Mouse (Mus musculus) hindbrain, embryonic 11.5 days (tissue): ENCODE measurements at regions not wholly inside any gene's neighbourhood (a gene's known extent, or its start where the extent isn't known, plus 50 kb on each side); places are given as distances from the start of the nearest gene placed in this dataset.
A peak's percentile ranks its signal among the peaks of the same experiment; 100 is the strongest.

Source experiments
- ATAC-seq: fragments of 200-750 bp; cut with Nextera tagmentation; 2 replicates; pipeline ENCODE4 v1.8.0; 2017; ENCODE audit warnings: mild to moderate bottlenecking, moderate TSS enrichment, moderate library complexity; ENCODE audit not compliant: low FRiP score
- DNase-seq: peaks from one replicate; pipeline ENCODE4 v3.0.0-alpha.2; 2015; ENCODE audit warnings: low spot score
- H3K27ac ChIP-seq: fragments of 300-500 bp; sonication (generic); 2 replicates; pipeline ENCODE4 v1.5.1; 2014; ENCODE audit warnings: mild to moderate bottlenecking, low read depth, low read length
- H3K27me3 ChIP-seq: fragments of 300-500 bp; sonication (generic); 2 replicates; pipeline ENCODE4 v1.6.1; 2014; ENCODE audit warnings: mild to moderate bottlenecking, low read length, moderate library complexity, mixed read lengths; ENCODE audit not compliant: control insufficient read depth, insufficient read depth
- H3K36me3 ChIP-seq: fragments of 300-500 bp; sonication (generic); 2 replicates; pipeline ENCODE4 v1.6.1; 2014; ENCODE audit warnings: mild to moderate bottlenecking, low read length, moderate library complexity, mixed read lengths; ENCODE audit not compliant: control insufficient read depth, insufficient read depth
- H3K4me1 ChIP-seq: fragments of 300-500 bp; sonication (generic); replicated peaks from 2 replicates; pipeline ENCODE4 v1.6.1; 2014; ENCODE audit warnings: low read length, mixed read lengths; ENCODE audit not compliant: control insufficient read depth, insufficient read depth
- H3K4me2 ChIP-seq: fragments of 300-500 bp; sonication (generic); replicated peaks from 2 replicates; pipeline ENCODE4 v1.6.1; 2014; ENCODE audit warnings: mild to moderate bottlenecking, low read depth, low read length
- H3K4me3 ChIP-seq: fragments of 300-500 bp; sonication (generic); 2 replicates; pipeline ENCODE4 v1.5.1; 2014; ENCODE audit warnings: low read depth, low read length
- H3K9ac ChIP-seq: fragments of 300-500 bp; sonication (generic); 2 replicates; pipeline ENCODE4 v1.6.1; 2014; ENCODE audit warnings: low read depth, low read length
- H3K9me3 ChIP-seq: fragments of 300-500 bp; sonication (generic); 2 replicates; pipeline ENCODE4 v1.6.1; 2016; ENCODE audit warnings: low read length; ENCODE audit not compliant: control insufficient read depth
- WGBS: fragments of 180-500 bp; shearing (Covaris S2); extraction: QIAGEN DNeasy Blood & Tissue Kit; methylation state at CpG from one replicate; pipeline ENCODE4 v1.1.7; 2014; 5-methylcytosine and 5-hydroxymethylcytosine counted together

DNA sequence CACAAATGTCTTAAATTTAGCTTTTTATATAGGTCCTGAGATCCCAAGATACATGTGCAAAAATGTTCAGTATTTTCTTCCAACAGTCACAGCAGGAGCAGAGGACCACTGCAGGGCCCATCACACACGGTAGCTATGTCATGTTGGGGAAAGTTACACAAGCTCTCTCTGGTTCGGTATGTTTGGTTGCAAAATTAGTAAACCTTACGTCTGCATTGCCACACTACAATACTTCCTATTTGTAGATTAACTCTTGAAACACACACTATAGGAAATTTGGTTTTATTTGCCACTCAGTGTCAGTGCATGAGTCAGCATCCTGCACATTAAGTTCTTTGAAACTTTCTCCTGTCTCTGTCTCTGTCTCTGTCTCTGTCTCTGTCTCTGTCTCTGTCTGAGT lies 82.0 kb downstream of the Cth start:
- Histone ChIP-seq H3K36me3 (no peaks in the 10 kb centered on the region), H3K27ac (no peak overlapping the region), H3K4me1 (no peaks in the 10 kb centered on the region), H3K9ac (no peak overlapping the region), H3K9me3 (no peaks in the 10 kb centered on the region), H3K4me2 (no peak overlapping the region), H3K27me3 (no peaks in the 10 kb centered on the region), H3K4me3 (no peak overlapping the region)
- 89% methylated on average over 3 of the region's 3 CpGs for WGBS
- no peak for DNase-seq
- ATAC-seq, result no peak

DNA sequence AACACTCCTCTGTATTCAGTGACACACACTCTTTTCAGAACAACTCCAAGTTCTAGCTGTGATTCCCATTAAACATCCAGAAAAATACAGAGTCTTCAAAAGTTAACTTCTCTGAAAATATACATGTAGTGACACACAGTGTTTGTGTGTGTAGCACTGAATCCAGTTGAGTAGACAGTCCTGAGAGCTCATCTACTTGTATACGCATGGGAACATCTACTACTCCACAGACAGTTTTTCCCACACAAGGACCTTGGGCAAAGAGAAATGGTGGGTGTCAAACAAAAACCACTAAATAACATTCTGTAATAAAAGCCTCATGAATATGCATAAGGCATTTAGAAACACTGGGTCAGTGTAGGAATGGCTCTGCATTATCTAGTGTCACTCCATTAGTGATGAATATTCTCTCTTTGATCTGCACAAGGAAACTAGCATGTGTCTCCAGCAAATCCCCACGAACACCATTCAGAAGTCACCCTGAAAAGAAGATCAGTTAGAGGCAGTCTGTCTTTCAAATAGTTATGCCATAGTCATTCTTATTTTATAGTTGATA lies 83.6 kb downstream of the Cth start:
- DNase-seq (no peak), ATAC-seq (peak; percentile 80)
- H3K4me3 ChIP-seq, result no peak overlapping the region
- H3K9me3 ChIP-seq, result no peaks in the 10 kb centered on the region
- H3K4me2 ChIP-seq, result no peak overlapping the region
- WGBS, result 42% methylated on average over 2 of the region's 2 CpGs
- no peak overlapping the region for H3K27ac ChIP-seq
- H3K27me3 ChIP-seq, result no peaks in the 10 kb centered on the region
- H3K4me1 ChIP-seq, result no peaks in the 10 kb centered on the region
- H3K36me3 ChIP-seq, result no peaks in the 10 kb centered on the region
- H3K9ac ChIP-seq, result no peak overlapping the region

GRCm38 (mm10) chr3:157804307-157804706 lies 120.6 kb downstream of the Cth start:
- 78% methylated on average over 3 of the region's 3 CpGs for WGBS
- H3K4me3 ChIP-seq, result no peak overlapping the region
- no peaks in the 10 kb centered on the region for H3K36me3 ChIP-seq
- H3K27ac ChIP-seq, result no peak overlapping the region
- ATAC-seq (no peak), DNase-seq (no peak)
- no peak overlapping the region for H3K4me2 ChIP-seq
- no peaks in the 10 kb centered on the region for H3K9me3 ChIP-seq
- H3K9ac ChIP-seq, result no peak overlapping the region
- no peaks in the 10 kb centered on the region for H3K27me3 ChIP-seq
- H3K4me1 ChIP-seq, result no peaks in the 10 kb centered on the region

DNA sequence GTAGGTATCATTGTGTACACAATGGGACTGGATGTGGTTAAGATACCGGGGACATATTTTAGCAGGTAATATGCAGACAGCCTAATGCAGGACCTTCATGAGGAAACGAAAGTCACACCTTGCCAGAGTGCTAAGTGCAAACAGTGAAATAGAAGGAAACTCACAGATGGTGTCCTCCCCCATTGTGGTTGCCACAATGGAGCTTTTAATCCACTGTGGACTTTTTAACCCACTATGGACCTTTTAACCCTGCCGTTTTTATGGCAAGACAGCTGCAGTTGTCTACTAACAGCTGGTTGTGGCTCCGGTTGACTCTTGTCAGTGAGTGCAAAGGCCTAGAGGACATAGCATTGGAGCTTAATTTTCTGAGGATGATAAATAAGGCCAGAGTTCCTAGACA lies 121.5 kb downstream of the Cth start:
- no peak overlapping the region for H3K9ac ChIP-seq
- no peak for DNase-seq
- ATAC-seq, result no peak
- H3K9me3 ChIP-seq, result no peaks in the 10 kb centered on the region
- no peak overlapping the region for H3K4me2 ChIP-seq
- 67% methylated on average over 4 of the region's 4 CpGs for WGBS
- no peaks in the 10 kb centered on the region for H3K4me1 ChIP-seq
- no peak overlapping the region for H3K27ac ChIP-seq
- H3K4me3 ChIP-seq, result no peak overlapping the region
- no peaks in the 10 kb centered on the region for H3K36me3 ChIP-seq
- H3K27me3 ChIP-seq, result no peaks in the 10 kb centered on the region

- no peak overlapping the region for H3K27ac ChIP-seq
- no peak overlapping the region for H3K4me3 ChIP-seq
- no peaks in the 10 kb centered on the region for H3K4me1 ChIP-seq
- H3K9me3 ChIP-seq, result no peaks in the 10 kb centered on the region
- no peaks in the 10 kb centered on the region for H3K36me3 ChIP-seq
- H3K4me2 ChIP-seq, result no peak overlapping the region
- no peak for DNase-seq
- ATAC-seq, result no peak
- 78% methylated on average over 4 of the region's 4 CpGs for WGBS
- H3K9ac ChIP-seq, result no peak overlapping the region
- H3K27me3 ChIP-seq, result no peaks in the 10 kb centered on the region
Observed at GRCm38 (mm10) chr3:157787559-157788256, 137.2 kb downstream of the Cth start.

DNA sequence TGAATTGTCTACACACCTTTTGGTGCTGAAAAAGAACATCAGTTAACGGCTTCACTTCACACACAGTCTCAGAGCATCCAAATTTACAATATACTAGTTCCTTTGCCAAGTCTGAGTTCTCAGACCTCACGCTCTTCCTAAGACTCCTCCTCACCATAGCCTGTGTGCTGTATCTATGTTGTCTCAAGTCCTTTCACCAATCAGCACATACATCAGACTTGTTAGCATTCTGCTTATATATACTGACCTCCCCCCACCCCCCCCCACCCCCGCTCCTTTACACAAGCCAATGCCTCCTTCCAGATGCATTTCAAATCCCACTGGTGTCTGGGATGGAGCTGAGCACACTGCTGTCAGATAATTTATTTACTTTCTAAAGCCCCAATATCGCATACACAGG lies 143.8 kb downstream of the Cth start:
- Histone ChIP-seq H3K36me3 (no peaks in the 10 kb centered on the region), H3K4me2 (no peak overlapping the region), H3K9ac (no peak overlapping the region), H3K4me3 (no peak overlapping the region), H3K27ac (no peak overlapping the region), H3K4me1 (no peaks in the 10 kb centered on the region), H3K27me3 (no peaks in the 10 kb centered on the region), H3K9me3 (no peaks in the 10 kb centered on the region)
- DNase-seq (no peak), ATAC-seq (no peak)
- WGBS, result 81% methylated on average over 4 of the region's 4 CpGs

GRCm38 (mm10) chr3:157777779-157778178 lies 147.1 kb downstream of the Cth start:
- H3K9me3 ChIP-seq, result no peaks in the 10 kb centered on the region
- H3K36me3 ChIP-seq, result no peaks in the 10 kb centered on the region
- H3K9ac ChIP-seq, result no peak overlapping the region
- no peak overlapping the region for H3K4me2 ChIP-seq
- no peaks in the 10 kb centered on the region for H3K27me3 ChIP-seq
- ATAC-seq (no peak), DNase-seq (no peak)
- 89% methylated on average over 1 of the region's 1 CpGs for WGBS
- no peak overlapping the region for H3K27ac ChIP-seq
- H3K4me3 ChIP-seq, result no peak overlapping the region
- no peaks in the 10 kb centered on the region for H3K4me1 ChIP-seq

GRCm38 (mm10) chr3:157763487-157764199 lies 161.2 kb downstream of the Cth start:
- H3K36me3 ChIP-seq, result no peaks in the 10 kb centered on the region
- H3K27ac ChIP-seq, result no peak overlapping the region
- H3K9me3 ChIP-seq, result no peaks in the 10 kb centered on the region
- no peak overlapping the region for H3K4me3 ChIP-seq
- no peaks in the 10 kb centered on the region for H3K4me1 ChIP-seq
- WGBS, result 69% methylated on average over 6 of the region's 6 CpGs
- H3K9ac ChIP-seq, result no peak overlapping the region
- no peak for DNase-seq
- H3K27me3 ChIP-seq, result no peaks in the 10 kb centered on the region
- ATAC-seq, result no peak
- no peak overlapping the region for H3K4me2 ChIP-seq

- no peaks in the 10 kb centered on the region for H3K27me3 ChIP-seq
- H3K27ac ChIP-seq, result no peak overlapping the region
- DNase-seq, result no peak
- no peaks in the 10 kb centered on the region for H3K4me1 ChIP-seq
- H3K36me3 ChIP-seq, result no peaks in the 10 kb centered on the region
- ATAC-seq, result no peak
- no peaks in the 10 kb centered on the region for H3K9me3 ChIP-seq
- 100% methylated on average over 1 of the region's 1 CpGs for WGBS
- no peak overlapping the region for H3K4me3 ChIP-seq
- no peak overlapping the region for H3K4me2 ChIP-seq
- H3K9ac ChIP-seq, result no peak overlapping the region
Observed at GRCm38 (mm10) chr3:157759856-157760255, 165.0 kb downstream of the Cth start.
